Mouse (Mus musculus) left cerebral cortex, postnatal 36 days (tissue): ENCODE results near the gene Gm5938. TPM values are rescaled to one million over a fixed set of nuclear protein-coding genes. Genes with fewer than 3 reads are reported as not detected.

ENCODE experiments used
- DNase-seq, 2 experiments: peaks; one replicate each; pipeline ENCODE4 v3.0.0; 2021 to 2022; ENCODE audit warnings: low spot score in 2 of 2, mixed read lengths in 1 of 2
- intact Hi-C: fragments of 180-260 bp; cut with DNase I; formaldehyde crosslinking; loops from one replicate; pipeline ENCODE4 v1.15.1; 2025
- total RNA-seq, 2 experiments: library from RNA; stranded (reverse); gene quantifications; 2 replicates each; pipeline ENCODE4 v1.2.3; 2021

The Gm5938 gene
- total RNA-seq: not detected

GRCm38 (mm10) chrX:78125167-78125566 lies at the start of gene Gm5938:
TSS of gene Gm5938 (plus strand) at chrX:78125467.
- DNase-seq: no peak
- intact Hi-C loops: no loop called here

- intact Hi-C loops: no loop called here
- DNase-seq: no peak
Observed at GRCm38 (mm10) chrX:78091274-78091673, 34.0 kb upstream of the Gm5938 start, which contains the start of gene Obp1a. TSS of gene Obp1a (minus strand) at chrX:78091374.

Other genes with a start within 250 kb of the Gm5938 start
- gene 5430402E10Rik, start 200.4 kb upstream of the Gm5938 start, total RNA-seq: not detected
- gene Obp1a, start 34.1 kb upstream of the Gm5938 start, total RNA-seq: not detected
- not detected for gene Obp1b, start 61.3 kb downstream of the Gm5938 start, total RNA-seq
- not detected for gene Gm14743, start 120.5 kb downstream of the Gm5938 start, total RNA-seq
- gene 4930480E11Rik, start 244.2 kb downstream of the Gm5938 start, total RNA-seq: not detected